Mouse (Mus musculus) C2C12 (cell line): ENCODE data around the gene Mre11a. TPM values are rescaled to one million over a fixed set of nuclear protein-coding genes. Genes with fewer than 3 reads are reported as not detected.
A peak's percentile ranks its signal among the peaks of the same experiment; 100 is the strongest.

Experiments
- H3K27me3 ChIP-seq: one replicate; pipeline ENCODE4 v1.6.1; 2011; ENCODE audit not compliant: control insufficient read depth, insufficient read depth, insufficient read length
- H3K36me3 ChIP-seq: one replicate; pipeline ENCODE4 v1.6.1; 2011; ENCODE audit not compliant: control insufficient read depth, insufficient read depth
- H3K4me3 ChIP-seq: one replicate; pipeline ENCODE4 v1.5.1; 2011; ENCODE audit warnings: mild to moderate bottlenecking, control low read depth; ENCODE audit not compliant: poor library complexity, insufficient read depth, severe bottlenecking
- H3K79me2 ChIP-seq: one replicate; pipeline ENCODE4 v1.6.1; 2011; ENCODE audit not compliant: control insufficient read depth, insufficient read depth
- H3K79me3 ChIP-seq: one replicate; pipeline ENCODE4 v1.6.1; 2011; ENCODE audit warnings: low read depth, control low read depth
- H3ac ChIP-seq: one replicate; pipeline ENCODE3; 2011; ENCODE audit warnings: low read depth; ENCODE audit not compliant: control insufficient read depth, insufficient read length
- CEBPB ChIP-seq: IDR thresholded peaks from one replicate; pipeline ENCODE4 v1.6.1; 2011; ENCODE audit warnings: low read depth, mild to moderate bottlenecking, control low read depth, moderate library complexity
- CTCF ChIP-seq: IDR thresholded peaks from one replicate; pipeline ENCODE4 v1.5.1; 2011; ENCODE audit not compliant: control insufficient read depth, insufficient read depth, insufficient read length
- FOSL1 ChIP-seq: IDR thresholded peaks from one replicate; pipeline ENCODE4 v1.8.0; 2011; ENCODE audit warnings: mild to moderate bottlenecking, low read length; ENCODE audit not compliant: poor library complexity, insufficient read depth, severe bottlenecking
- MAX ChIP-seq: IDR thresholded peaks from one replicate; pipeline ENCODE4 v1.6.1; 2011; ENCODE audit warnings: mild to moderate bottlenecking, control low read depth
- MYOD1 ChIP-seq: IDR thresholded peaks from one replicate; pipeline ENCODE4 v1.6.1; 2011; ENCODE audit warnings: low read depth; ENCODE audit not compliant: control insufficient read depth, insufficient read length
- MYOG ChIP-seq: IDR thresholded peaks from one replicate; pipeline ENCODE4 v1.6.1; 2011; ENCODE audit not compliant: control insufficient read depth, insufficient read length; ENCODE audit errors: extremely low read depth
- USF1 ChIP-seq: IDR thresholded peaks from one replicate; pipeline ENCODE4 v1.6.1; 2011; ENCODE audit warnings: low read depth, mild to moderate bottlenecking, control low read depth, moderate library complexity
- polyA plus RNA-seq: library from polyadenylated mRNA; unstranded; fragments of >200 nt; fragmentation: generic; extraction: Trizol; gene quantifications from one replicate; pipeline ENCODE4 v1.2.1, GENCODE M21; 2012; ENCODE audit warnings: missing spikeins

Mre11a gene
- polyA plus RNA-seq, 1 experiment, result 16.2 TPM

- H3K27me3 ChIP-seq, result no peaks in the 10 kb centered on the region
- H3K79me3 ChIP-seq, result peaks cover 2% of the 10 kb centered on the region
- H3ac ChIP-seq, result peak overlapping the region; percentile 57
- peak overlapping the region; percentile 34 for H3K4me3 ChIP-seq
- peaks cover 7% of the 10 kb centered on the region for H3K36me3 ChIP-seq
- peaks cover 29% of the 10 kb centered on the region for H3K79me2 ChIP-seq
- TF ChIP-seq MAX, result no peak
- no peak for TF ChIP-seq CTCF
- TF ChIP-seq MYOD1, result no peak
- TF ChIP-seq MYOG, result no peak
- no peak for TF ChIP-seq CEBPB
- no peak for TF ChIP-seq FOSL1
Measured at GRCm38 (mm10) chr9:14769811-14770210, 14.6 kb upstream of the Mre11a start.

GRCm38 (mm10) chr9:14770803-14771471 is 13.5 kb upstream of the Mre11a start, which contains the start of gene 1700012B09Rik:
Gene 1700012B09Rik (minus strand): TSS chr9:14771030.
- peak within 1 kb of the TSS; percentile 71 for H3ac ChIP-seq
- H3K79me3 ChIP-seq, result peaks cover 2% of the 10 kb centered on the region
- H3K4me3 ChIP-seq, result peak within 1 kb of the TSS; percentile 34
- H3K36me3 ChIP-seq, result peaks cover 7% of the 10 kb centered on the region
- H3K79me2 ChIP-seq, result peaks cover 29% of the 10 kb centered on the region
- H3K27me3 ChIP-seq, result no peaks in the 10 kb centered on the region
- TF ChIP-seq CEBPB, result no peak
- TF ChIP-seq USF1, result no peak
- no peak for TF ChIP-seq CTCF
- no peak for TF ChIP-seq FOSL1
- TF ChIP-seq MYOG, result no peak
- TF ChIP-seq MYOD1, result no peak
- TF ChIP-seq MAX, result no peak

GRCm38 (mm10) chr9:14772074-14772473 is 12.4 kb upstream of the Mre11a start:
- peaks cover 29% of the 10 kb centered on the region for H3K79me2 ChIP-seq
- no peak overlapping the region for H3K4me3 ChIP-seq
- H3K27me3 ChIP-seq, result no peaks in the 10 kb centered on the region
- no peaks in the 10 kb centered on the region for H3K36me3 ChIP-seq
- no peak for TF ChIP-seq CEBPB
- TF ChIP-seq FOSL1, result peak; percentile 39
- no peak for TF ChIP-seq MYOG
- TF ChIP-seq CTCF, result no peak
- TF ChIP-seq MAX, result no peak
- no peak for TF ChIP-seq MYOD1
- no peak for TF ChIP-seq USF1
- H3K79me3 ChIP-seq, result peaks cover 2% of the 10 kb centered on the region
- no peak overlapping the region for H3ac ChIP-seq

DNA sequence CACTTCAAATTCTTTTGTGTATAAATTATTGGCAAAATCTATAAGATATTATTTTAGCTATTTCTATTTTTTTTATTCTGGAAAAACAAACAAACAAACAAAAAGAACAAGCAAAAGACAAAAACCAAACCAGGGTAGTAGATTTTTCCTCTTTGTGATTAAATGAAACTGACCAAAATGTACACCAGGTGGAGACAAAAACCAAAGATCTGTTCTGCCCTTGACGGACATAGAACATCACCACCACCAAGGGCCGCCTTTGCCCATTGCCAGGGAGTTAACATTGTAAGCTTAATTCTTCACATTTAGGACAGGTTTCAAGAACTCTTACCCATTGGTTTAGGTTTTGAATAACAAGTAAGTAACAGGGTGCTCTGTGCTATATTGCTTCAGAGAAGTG is 10.6 kb upstream of the Mre11a start:
- Histone ChIP-seq H3K79me3 (peaks cover 2% of the 10 kb centered on the region), H3K4me3 (no peak overlapping the region), H3ac (no peak overlapping the region), H3K79me2 (peaks cover 19% of the 10 kb centered on the region), H3K27me3 (no peaks in the 10 kb centered on the region), H3K36me3 (no peaks in the 10 kb centered on the region)
- TF ChIP-seq MAX (no peak), USF1 (no peak), CEBPB (no peak), CTCF (no peak), FOSL1 (no peak), MYOG (no peak), MYOD1 (no peak)

GRCm38 (mm10) chr9:14778341-14778740 is 6.1 kb upstream of the Mre11a start:
- H3K27me3 ChIP-seq, result no peaks in the 10 kb centered on the region
- no peaks in the 10 kb centered on the region for H3K79me2 ChIP-seq
- H3ac ChIP-seq, result no peak overlapping the region
- no peak for TF ChIP-seq CEBPB
- no peak for TF ChIP-seq MYOG
- TF ChIP-seq USF1, result no peak
- no peak for TF ChIP-seq CTCF
- no peak for TF ChIP-seq MAX
- no peak for TF ChIP-seq FOSL1
- TF ChIP-seq MYOD1, result no peak
- no peak overlapping the region for H3K4me3 ChIP-seq
- H3K36me3 ChIP-seq, result peaks cover 32% of the 10 kb centered on the region
- H3K79me3 ChIP-seq, result no peaks in the 10 kb centered on the region

- no peak overlapping the region for H3ac ChIP-seq
- H3K27me3 ChIP-seq, result no peaks in the 10 kb centered on the region
- H3K79me3 ChIP-seq, result peaks cover 23% of the 10 kb centered on the region
- H3K36me3 ChIP-seq, result peaks cover 66% of the 10 kb centered on the region
- H3K4me3 ChIP-seq, result no peak overlapping the region
- peaks cover 60% of the 10 kb centered on the region for H3K79me2 ChIP-seq
- TF ChIP-seq MAX, result no peak
- TF ChIP-seq MYOD1, result no peak
- TF ChIP-seq FOSL1, result no peak
- no peak for TF ChIP-seq USF1
- TF ChIP-seq CTCF, result no peak
- TF ChIP-seq MYOG, result no peak
- TF ChIP-seq CEBPB, result no peak
Measured at GRCm38 (mm10) chr9:14787356-14787755, 2.9 kb downstream of the Mre11a start.
